Mouse (Mus musculus) erythroblast, embryonic 14.5 days (primary cell): ENCODE results near the gene Sf3a3.

Experiments used
- GATA1 ChIP-seq: IDR thresholded peaks from 2 replicates; pipeline ENCODE4 v1.6.1; 2012; ENCODE audit warnings: low read length, inconsistent platforms, mixed read lengths
- TAL1 ChIP-seq: IDR thresholded peaks from 3 replicates; pipeline ENCODE4 v1.6.1; 2012; ENCODE audit warnings: low read length, inconsistent platforms, mixed read lengths

GRCm38 (mm10) chr4:124759305-124759811 is 44.8 kb downstream of the Sf3a3 start:
- no peak for TF ChIP-seq GATA1
- no peak for TF ChIP-seq TAL1
